Mouse (Mus musculus) testis, adult 2 months (tissue): ENCODE data around the gene Rnase9.

Experiments used
- CTCF ChIP-seq: fragments of 200-500 bp; IDR thresholded peaks from 2 replicates; pipeline ENCODE4 v1.5.1; 2012; ENCODE audit warnings: low read depth, mild to moderate bottlenecking, inconsistent platforms, low read length, moderate library complexity; ENCODE audit not compliant: control insufficient read depth, insufficient read depth, insufficient replicate concordance
- POLR2A ChIP-seq: fragments of 200-500 bp; IDR thresholded peaks from 2 replicates; pipeline ENCODE4 v1.6.1; 2012; ENCODE audit warnings: low read depth, mild to moderate bottlenecking, inconsistent platforms, low read length, moderate library complexity; ENCODE audit not compliant: control insufficient read depth

DNA sequence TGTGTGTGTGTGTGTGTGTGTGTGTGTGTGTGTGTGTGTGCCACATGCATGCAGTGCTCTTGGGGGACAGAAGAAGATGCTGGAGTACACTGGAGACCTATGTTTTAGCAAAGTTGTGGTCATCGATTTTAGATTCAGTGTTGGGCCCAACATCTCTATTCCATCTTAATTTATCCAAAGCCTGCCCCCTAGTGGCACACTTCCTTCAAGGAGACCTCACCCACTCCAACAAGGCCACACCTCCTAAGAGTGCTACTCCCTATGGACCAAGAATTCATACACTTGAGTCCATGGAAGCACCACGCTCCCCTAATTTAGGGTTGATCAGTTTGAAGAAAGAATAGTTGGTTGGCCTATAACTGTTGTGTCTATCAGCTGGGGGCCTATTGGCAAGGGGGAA lies 27.9 kb upstream of the Rnase9 start:
- TF ChIP-seq CTCF: peak; percentile 3; the same call in 1 of the 2 replicates
- TF ChIP-seq POLR2A: no peak
